Mouse (Mus musculus) NIH3T3 (cell line): ENCODE data around the gene Fam193a.
A peak's percentile ranks its signal among the peaks of the same experiment; 100 is the strongest.

Experiments used
- DNase-seq: peaks from one replicate; pipeline ENCODE4 v3.0.0-alpha.2; 2012; ENCODE audit warnings: low read depth

Fam193a gene

GRCm38 (mm10) chr5:34521337-34521736 lies 151.6 kb downstream of the Fam193a start:
- no peak for DNase-seq

- no peak for DNase-seq
Measured at GRCm38 (mm10) chr5:34523958-34524485, 154.3 kb downstream of the Fam193a start.

GRCm38 (mm10) chr5:34524511-34524910 lies 154.8 kb downstream of the Fam193a start:
- no peak for DNase-seq

- peak; percentile 94 for DNase-seq
Measured at GRCm38 (mm10) chr5:34525663-34526476, 156.1 kb downstream of the Fam193a start, which contains the start of gene Sh3bp2. Gene Sh3bp2 (plus strand): TSS chr5:34525838.

- no peak for DNase-seq
Measured at GRCm38 (mm10) chr5:34526477-34526775, 156.7 kb downstream of the Fam193a start.

GRCm38 (mm10) chr5:34527352-34527751 lies 157.6 kb downstream of the Fam193a start:
- DNase-seq, result no peak

- DNase-seq, result no peak
Measured at GRCm38 (mm10) chr5:34528724-34529123, 159.0 kb downstream of the Fam193a start.

GRCm38 (mm10) chr5:34530116-34530515 lies 160.4 kb downstream of the Fam193a start:
- DNase-seq, result no peak

GRCm38 (mm10) chr5:34530687-34531086 lies 161.0 kb downstream of the Fam193a start:
- DNase-seq, result no peak

- DNase-seq, result no peak
Measured at GRCm38 (mm10) chr5:34533066-34533465, 163.3 kb downstream of the Fam193a start.

GRCm38 (mm10) chr5:34533820-34534219 lies 164.1 kb downstream of the Fam193a start:
- DNase-seq, result peak; percentile 53

GRCm38 (mm10) chr5:34534776-34535581 lies 165.2 kb downstream of the Fam193a start:
- DNase-seq, result peak; percentile 57

- no peak for DNase-seq
Measured at GRCm38 (mm10) chr5:34535831-34536230, 166.1 kb downstream of the Fam193a start.
